Mouse (Mus musculus) ovary, adult 10 weeks (tissue): ENCODE data around the gene Tas1r3. TPM values are rescaled to one million over a fixed set of nuclear protein-coding genes. Genes with fewer than 3 reads are reported as not detected.

Experiments
- polyA plus RNA-seq: library from polyadenylated mRNA; stranded (reverse); fragments of 350-450 nt; fragmentation: Illumina TruSeq; extraction: RNeasy Lipid Tissue Mini Kit (QIAGEN cat#74804); gene quantifications from one replicate; pipeline ENCODE4 v1.2.3, GENCODE M21; 2014

Tas1r3 gene
- polyA plus RNA-seq: not detected

GRCm38 (mm10) chr4:155863001-155863400 lies at the start of gene Tas1r3:
Gene Tas1r3 (minus strand): TSS chr4:155863362.

GRCm38 (mm10) chr4:155891551-155892001 lies 28.4 kb upstream of the Tas1r3 start, which contains the start of the genes Pusl1 and Acap3:
Gene Pusl1 (minus strand): TSS chr4:155891781.
Gene Acap3 (plus strand): TSS chr4:155891822.

GRCm38 (mm10) chr4:155869317-155870033 lies 6.3 kb upstream of the Tas1r3 start, which contains the start of the genes Cptp and Ints11:
Gene Cptp (minus strand): TSS chr4:155869440.
Gene Ints11 (plus strand): TSS chr4:155869546.

GRCm38 (mm10) chr4:155846871-155847578 lies 16.1 kb downstream of the Tas1r3 start, which contains the start of gene Dvl1:
Gene Dvl1 (plus strand): TSS chr4:155847402.

GRCm38 (mm10) chr4:155839483-155839910 lies 23.7 kb downstream of the Tas1r3 start, which contains the start of gene Mxra8:
Gene Mxra8 (plus strand): TSS chr4:155839680.

GRCm38 (mm10) chr4:155831205-155831766 lies 31.9 kb downstream of the Tas1r3 start, which contains the start of gene Aurkaip1:
Gene Aurkaip1 (plus strand): TSS chr4:155831272.

GRCm38 (mm10) chr4:155811929-155812664 lies 51.1 kb downstream of the Tas1r3 start, which contains the start of gene Ccnl2:
Gene Ccnl2 (plus strand): TSS chr4:155812489.

Other genes with a start within 250 kb of the Tas1r3 start
- 76.8 TPM for gene Cdk11b, start 238.5 kb downstream of the Tas1r3 start, polyA plus RNA-seq
- gene Gm10563, start 218.0 kb downstream of the Tas1r3 start, polyA plus RNA-seq: not detected
- gene Mmp23, start 210.0 kb downstream of the Tas1r3 start, polyA plus RNA-seq: 2.3 TPM
- 2.0 TPM for gene Mib2, start 194.2 kb downstream of the Tas1r3 start, polyA plus RNA-seq
- gene Fndc10, start 169.0 kb downstream of the Tas1r3 start, polyA plus RNA-seq: 0.29 TPM
- gene Ssu72, start 158.6 kb downstream of the Tas1r3 start, polyA plus RNA-seq: 75.1 TPM
- gene Tmem240, start 128.6 kb downstream of the Tas1r3 start, polyA plus RNA-seq: not detected
- gene Atad3a, start 102.3 kb downstream of the Tas1r3 start, polyA plus RNA-seq: 5.5 TPM
- gene Vwa1, start 88.7 kb downstream of the Tas1r3 start, polyA plus RNA-seq: 1.6 TPM
- gene Tmem88b, start 77.5 kb downstream of the Tas1r3 start, polyA plus RNA-seq: 0.77 TPM
- not detected for gene Ankrd65, start 72.9 kb downstream of the Tas1r3 start, polyA plus RNA-seq
- gene Mrpl20, start 60.5 kb downstream of the Tas1r3 start, polyA plus RNA-seq: 34.3 TPM
- gene Ccnl2, start 50.9 kb downstream of the Tas1r3 start, polyA plus RNA-seq: 39.8 TPM
- gene Aurkaip1, start 32.1 kb downstream of the Tas1r3 start, polyA plus RNA-seq: 3.9 TPM
- 108 TPM for gene Mxra8, start 23.7 kb downstream of the Tas1r3 start, polyA plus RNA-seq
- gene Dvl1, start 16.0 kb downstream of the Tas1r3 start, polyA plus RNA-seq: 0.94 TPM
- 3.6 TPM for gene Cptp, start 6.1 kb upstream of the Tas1r3 start, polyA plus RNA-seq
- 2.1 TPM for gene Ints11, start 6.2 kb upstream of the Tas1r3 start, polyA plus RNA-seq
- gene Pusl1, start 28.4 kb upstream of the Tas1r3 start, polyA plus RNA-seq: 0.77 TPM
- gene Acap3, start 28.5 kb upstream of the Tas1r3 start, polyA plus RNA-seq: 0.48 TPM
- gene Ube2j2, start 80.5 kb upstream of the Tas1r3 start, polyA plus RNA-seq: 88.7 TPM
- 6.4 TPM for gene C1qtnf12, start 99.0 kb upstream of the Tas1r3 start, polyA plus RNA-seq
- gene B3galt6, start 129.3 kb upstream of the Tas1r3 start, polyA plus RNA-seq: 12.3 TPM
- gene Sdf4, start 129.5 kb upstream of the Tas1r3 start, polyA plus RNA-seq: 181 TPM
- not detected for gene Tnfrsf4, start 150.5 kb upstream of the Tas1r3 start, polyA plus RNA-seq
- not detected for gene Tnfrsf18, start 162.8 kb upstream of the Tas1r3 start, polyA plus RNA-seq
- not detected for gene Ttll10, start 196.1 kb upstream of the Tas1r3 start, polyA plus RNA-seq
- gene 9430015G10Rik, start 246.6 kb upstream of the Tas1r3 start, polyA plus RNA-seq: 2.7 TPM